Mouse (Mus musculus) c-Kit-positive CD71-positive TER-119-positive erythroid progenitor cells, embryonic 14.5 days (primary cell): ENCODE measurements around the gene Pink1.
A peak's percentile ranks its signal among the peaks of the same experiment; 100 is the strongest.

Experiments used
- DNase-seq: peaks from one replicate; pipeline ENCODE4 v3.0.0-alpha.2; 2013; ENCODE audit warnings: low spot score

The Pink1 gene

DNA sequence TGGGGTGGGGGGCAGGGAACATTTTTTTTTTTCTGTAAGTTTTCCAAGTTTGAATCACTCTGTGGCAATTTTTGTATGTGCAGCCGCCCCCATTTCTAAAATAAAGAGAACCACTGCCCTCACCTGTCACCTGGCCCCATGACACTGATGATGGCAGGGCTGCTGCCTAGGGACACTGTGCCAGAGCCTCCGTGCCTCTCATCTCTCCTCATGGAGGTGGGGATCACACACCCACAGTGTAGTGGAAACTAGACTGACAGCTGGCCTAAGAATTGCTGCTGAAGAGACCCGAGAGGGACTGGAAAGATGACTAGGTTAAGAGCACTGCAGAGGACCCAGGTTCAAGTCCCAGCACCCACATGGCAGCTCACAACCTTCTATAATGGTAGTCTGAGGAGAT lies 14.0 kb downstream of the Pink1 start:
- DNase-seq = no peak

DNA sequence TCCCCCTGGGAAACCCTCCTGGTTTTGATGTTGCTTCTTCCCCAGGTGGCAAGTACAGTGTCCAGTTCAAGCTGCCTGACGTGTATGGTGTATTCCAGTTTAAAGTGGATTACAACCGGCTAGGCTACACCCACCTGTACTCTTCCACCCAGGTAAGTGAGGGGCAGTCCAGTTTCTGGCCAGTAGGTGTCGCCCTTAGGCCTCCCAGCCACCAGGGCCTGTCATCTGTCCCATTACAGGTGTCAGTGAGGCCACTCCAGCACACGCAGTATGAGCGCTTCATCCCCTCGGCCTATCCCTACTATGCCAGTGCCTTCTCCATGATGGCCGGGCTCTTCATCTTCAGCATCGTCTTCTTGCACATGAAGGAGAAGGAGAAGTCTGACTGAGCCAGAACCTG lies 14.5 kb downstream of the Pink1 start:
- no peak for DNase-seq

DNA sequence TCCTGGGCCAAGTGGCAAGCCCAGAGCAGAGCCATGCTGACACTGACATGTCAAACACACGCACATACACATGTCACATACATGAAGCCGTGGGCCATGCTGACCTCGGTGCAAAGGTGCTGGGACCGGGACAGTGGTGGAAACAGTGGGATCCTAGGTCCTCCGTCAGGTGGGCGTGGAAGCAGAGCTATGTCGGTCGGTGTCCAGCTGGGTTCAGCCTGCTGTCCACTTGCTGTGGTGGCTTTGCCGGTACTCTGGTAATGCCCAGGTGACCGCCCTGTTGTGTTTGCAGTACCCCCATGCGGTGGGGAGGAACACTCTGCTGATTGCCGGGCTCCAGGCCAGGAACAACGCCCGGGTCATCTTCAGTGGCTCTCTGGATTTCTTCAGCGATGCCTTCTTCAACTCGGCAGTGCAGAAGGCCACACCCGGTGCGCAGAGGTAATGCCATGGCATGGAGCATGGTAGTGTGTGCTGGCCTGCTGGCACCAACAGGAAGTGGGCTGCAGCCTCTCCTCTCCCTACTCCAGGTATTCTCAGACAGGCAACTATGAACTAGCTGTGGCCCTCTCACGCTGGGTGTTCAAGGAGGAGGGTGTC lies 15.7 kb downstream of the Pink1 start:
- no peak for DNase-seq

DNA sequence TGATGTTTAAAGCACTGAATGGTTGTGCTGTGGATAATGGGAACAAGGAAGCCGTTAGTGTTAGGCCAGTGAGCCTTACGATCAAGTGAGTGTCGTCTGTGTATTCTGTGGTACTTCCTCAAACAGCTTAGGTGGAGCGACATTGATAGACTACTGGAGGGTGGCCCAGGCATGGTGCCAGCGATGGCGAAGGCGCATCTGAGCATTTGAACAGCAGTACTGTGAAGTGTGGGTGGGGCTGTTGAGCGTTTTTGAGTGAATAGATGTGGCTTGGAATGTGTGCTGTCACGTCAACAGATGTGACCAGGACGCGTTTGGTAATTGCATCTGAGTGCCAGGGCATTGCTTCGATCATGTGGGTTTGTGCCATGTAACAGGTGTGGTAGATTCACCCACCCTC lies 18.4 kb downstream of the Pink1 start:
- DNase-seq = no peak

DNA sequence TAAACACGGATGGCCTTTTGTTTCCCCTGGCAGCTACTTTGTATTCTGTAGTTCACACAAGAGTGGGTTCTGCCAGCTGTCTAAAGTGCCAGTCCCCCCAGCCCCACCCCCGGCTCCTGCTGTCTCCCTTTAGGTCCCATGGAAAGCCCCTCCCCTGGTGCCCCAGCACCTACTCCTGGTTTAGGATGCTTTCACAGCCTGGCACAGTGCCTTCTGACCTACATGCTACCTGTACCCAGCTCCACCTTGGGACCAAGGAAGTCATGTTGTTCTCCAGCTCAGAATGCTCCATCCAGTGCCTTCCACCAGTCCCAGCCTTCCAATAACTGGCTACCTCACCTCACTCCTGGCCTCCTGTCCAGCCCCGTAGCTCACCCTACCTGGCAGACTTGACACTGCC lies 19.1 kb downstream of the Pink1 start:
- DNase-seq = no peak

DNA sequence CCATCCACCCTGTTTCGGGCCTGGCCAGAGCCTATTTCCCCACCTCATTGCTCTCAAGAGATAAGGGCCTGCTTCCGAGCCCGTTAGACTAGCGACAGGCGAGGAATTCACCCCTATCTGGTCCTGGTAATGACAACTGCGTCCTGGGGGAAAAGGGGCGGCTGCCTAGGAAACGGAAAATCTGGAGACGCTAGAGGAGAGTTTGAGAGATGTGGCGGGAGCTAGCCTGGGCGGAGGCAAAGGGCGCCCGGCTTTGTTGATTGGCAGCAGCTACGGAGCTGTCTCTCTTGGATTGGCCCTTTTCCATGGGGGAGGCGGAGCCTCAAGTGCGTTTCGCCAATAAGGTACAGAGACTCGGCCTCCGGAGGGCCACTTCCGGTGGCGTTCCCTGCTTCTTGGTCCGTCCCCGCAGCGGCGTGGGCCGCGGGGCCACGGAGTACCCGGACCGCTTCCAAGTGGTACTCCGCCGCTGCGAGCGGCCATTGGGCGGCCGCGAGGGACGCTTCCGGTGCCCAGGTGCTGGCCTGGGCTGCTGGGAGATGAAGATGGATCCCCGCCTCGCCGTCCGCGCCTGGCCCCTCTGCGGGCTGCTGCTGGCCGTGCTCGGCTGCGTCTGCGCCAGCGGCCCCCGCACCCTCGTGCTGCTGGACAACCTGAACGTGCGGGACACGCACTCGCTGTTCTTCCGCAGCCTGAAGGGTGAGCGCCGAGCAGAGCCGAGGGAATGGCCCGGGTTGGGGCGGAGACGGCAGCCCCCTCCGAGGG lies 21.6 kb downstream of the Pink1 start, which contains the start of gene Ddost:
Gene Ddost (plus strand): TSS at position 391 of the 765 bp plus-strand sequence.
- DNase-seq = peak; percentile 99

DNA sequence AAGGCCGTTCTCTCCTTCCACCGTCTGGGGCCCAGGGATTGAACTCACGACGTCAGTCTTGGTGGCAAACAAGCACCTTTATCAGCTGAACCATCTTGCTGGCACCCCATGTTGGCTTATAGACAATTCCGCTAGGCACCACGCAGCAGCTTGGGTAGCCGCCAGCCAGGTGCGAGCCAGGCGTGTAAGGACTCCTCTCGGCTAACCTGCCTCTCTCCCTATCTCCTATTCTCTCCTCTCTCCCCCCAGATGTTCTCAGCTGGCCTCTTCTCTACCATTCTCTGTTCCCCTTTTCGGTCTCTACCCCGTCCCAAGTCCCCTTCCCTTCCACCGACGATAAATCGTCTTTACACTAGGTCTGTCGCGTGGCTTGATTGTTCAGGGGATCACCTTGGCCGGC lies 22.4 kb downstream of the Pink1 start:
- peak; percentile 45 for DNase-seq

DNA sequence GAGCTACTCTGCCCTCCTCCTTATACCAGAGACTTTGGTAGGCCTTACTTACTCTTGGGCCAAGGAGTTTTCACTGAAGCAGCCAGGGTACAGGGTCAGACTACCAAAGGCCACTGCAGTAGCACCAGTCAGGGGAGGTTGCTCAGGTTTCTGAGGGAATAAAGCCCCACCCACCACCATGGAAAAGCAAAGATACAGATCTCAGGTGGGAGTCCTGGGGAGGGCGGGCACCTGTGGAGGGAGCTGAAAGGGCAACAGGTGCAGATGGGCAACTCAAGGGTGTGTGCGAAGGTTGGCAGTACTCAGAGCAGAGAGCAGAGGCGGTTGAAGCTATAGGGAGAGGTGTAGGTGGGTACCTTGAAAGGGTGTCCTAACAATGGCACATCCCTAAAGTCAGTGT lies 23.1 kb downstream of the Pink1 start:
- no peak for DNase-seq

DNA sequence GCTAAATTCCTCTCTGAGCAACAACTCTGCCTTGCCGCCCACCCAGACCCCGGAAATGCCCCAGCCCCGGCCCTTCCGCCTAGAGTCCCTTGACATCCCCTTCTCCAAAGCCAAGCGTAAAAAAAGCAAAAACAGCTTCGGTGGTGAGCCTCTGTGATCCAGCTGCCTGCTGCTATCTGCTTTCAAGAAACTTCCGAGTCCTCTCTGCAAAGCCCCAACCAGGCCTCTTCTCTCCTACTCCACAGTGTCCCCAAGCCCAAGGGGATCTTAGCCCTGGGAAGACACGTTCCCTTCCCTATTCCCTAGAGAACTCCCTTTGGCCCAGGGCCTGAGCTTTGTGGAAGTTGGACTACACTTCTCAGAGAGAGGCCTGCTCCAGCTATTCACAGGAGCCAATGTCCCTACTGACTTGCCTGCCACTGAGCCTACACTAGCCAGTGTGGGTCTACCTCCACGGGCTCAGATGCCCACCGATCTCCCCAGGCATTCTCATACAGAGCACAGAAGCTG lies 24.8 kb downstream of the Pink1 start:
- no peak for DNase-seq

DNA sequence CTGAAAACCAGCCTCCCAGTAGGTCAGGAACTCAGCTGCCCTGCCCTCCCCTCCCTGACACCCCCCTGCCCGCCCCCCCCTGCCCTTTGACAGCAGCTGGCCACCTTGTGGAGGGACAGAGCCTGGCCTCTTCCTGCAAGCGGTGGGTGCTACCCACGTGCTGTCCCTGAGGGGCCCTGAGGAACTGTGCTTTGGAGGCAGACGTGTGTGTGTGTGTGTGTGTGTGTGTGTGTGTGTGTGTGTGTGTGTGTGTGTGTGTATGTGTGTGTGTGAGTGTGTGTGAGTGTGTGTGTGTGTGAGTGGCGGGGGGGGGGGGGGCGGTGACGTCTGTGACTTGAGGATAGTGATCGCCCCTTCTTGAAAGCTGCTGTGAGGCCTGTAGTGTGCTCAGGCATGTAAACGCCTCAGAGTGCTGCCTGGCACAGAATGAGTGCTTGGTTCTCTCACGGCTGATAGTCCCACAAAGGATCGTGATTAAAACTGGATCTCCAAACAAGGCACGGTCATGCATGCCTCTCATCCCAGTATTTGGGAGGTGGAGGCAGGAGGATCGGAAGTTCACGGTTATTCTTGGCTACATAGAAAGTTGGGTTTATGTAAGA lies 32.1 kb downstream of the Pink1 start:
- DNase-seq = no peak

DNA sequence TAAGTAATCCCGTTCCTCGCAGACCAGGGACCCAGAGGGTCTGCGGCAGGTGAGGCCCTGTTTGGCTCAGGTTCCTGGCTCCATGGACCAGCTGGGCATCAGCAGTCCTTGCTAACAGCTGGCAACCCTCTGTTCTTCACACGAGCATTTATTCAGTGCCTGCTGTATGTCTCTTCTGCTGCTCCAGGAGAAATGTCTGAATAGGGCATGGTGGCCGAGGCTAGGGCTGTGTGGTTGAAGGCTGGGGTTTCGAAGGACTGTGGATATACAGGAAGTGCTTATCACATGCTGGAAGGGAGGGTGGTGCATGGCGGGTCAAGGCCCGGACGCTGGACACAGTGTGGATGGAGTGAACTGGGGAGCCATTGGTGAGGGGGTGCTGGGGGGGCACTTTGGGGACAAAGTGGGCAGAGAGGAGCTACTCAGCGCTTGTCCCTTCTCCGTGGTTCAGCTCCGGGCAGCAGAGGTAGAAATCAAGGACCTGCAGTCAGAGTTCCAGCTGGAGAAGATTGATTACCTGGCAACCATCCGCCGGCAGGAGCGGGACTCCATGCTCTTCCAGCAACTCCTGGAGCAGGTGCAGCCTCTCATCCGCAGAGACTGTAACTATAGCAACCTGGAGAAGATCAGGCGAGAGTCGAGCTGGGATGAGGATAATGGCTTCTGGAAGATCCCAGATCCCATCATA lies 32.7 kb downstream of the Pink1 start:
- DNase-seq = no peak

DNA sequence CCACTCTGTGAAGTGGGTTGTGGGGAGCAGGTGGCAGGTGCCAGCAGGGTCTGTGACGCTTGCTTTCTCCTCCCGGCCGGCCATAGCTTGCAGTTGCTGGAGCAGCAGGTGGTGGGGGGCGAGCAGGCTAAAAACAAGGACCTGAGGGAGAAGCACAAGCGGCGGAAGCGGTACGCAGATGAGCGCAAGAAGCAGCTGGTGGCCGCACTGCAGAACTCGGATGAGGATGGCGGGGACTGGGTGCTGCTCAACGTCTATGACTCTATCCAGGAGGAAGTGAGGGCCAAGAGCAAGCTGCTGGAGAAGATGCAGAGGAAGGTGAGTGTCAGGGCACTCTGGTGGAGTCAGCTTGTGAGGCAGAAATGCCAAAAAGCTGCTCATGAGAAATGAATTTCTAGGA lies 34.1 kb downstream of the Pink1 start:
- no peak for DNase-seq

DNA sequence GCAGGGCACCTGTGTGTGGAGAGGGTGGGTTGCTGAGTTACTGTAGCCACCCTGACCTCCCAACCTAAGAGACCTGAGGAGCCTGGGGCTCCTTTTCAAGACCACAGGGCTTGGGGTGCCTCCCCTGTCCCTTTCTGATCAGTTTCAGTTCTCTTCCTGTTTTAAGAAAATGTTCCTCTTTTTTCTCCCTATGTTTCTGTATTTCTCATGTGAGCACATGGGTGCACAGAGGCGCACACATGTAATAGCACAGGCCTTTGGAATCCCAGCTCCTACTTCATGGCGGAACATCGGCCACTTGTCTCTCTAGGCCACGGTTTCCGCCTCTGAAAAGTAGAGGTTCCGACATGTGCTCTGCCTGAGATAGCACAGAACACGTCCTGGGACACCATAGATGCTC lies 37.4 kb downstream of the Pink1 start:
- DNase-seq = no peak

DNA sequence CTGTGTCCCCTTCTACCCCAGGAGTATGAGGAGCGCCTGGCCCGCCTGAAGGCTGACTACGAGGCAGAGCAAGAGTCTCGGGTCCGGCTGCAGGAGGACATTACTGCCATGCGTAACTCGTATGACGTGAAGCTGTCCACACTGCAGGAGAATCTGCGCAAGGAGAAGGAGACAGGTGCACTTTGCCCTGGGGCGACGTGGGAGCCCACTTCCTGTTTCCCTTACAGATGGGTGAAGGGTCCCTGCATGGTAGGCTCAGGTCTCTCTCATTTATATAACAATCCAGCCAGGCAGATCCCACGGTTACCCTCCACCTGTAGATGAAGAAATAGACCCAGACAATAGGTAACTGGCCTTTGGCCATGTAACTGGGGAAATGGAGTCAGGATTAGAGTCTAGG lies 39.7 kb downstream of the Pink1 start:
- DNase-seq = no peak

DNA sequence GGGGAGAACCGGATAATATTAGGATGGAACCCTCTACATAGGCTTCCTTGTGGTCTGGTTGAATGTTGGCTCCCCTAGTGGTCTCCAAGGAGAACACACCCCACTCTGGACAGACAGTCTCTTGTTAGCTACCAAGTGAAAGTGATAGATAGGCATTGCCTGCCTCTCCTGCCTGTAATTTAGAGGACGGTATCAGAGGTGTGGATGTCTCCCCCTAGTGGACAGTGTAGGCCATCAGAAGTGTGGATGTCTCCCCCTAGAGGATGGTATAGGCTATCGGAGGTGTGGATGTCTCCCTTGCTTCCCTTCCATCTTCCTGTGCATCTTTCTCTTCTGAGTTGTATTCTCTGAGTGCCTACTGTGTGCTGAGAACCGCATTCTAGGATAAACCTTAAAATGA lies 43.3 kb downstream of the Pink1 start:
- DNase-seq = peak; percentile 85

DNA sequence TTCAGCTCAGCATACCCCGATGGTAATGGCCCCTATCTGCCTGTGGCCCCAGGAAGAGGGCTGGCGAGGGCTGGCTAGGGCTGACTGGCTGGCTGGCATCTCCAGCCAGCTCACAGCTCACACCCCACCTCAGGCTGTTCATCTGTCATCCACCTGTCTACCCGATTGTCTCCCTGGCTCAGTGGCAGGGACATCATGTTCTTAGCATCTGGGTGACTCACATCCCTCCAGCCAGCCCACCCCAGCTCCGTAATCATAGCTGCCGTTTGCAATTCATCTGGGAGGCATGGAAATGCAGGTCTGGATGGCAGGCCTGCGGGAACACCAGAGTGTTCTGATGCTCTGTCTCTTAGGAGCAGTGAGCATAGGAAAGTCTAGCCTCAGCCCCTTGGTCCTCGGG lies 47.8 kb downstream of the Pink1 start:
- no peak for DNase-seq

DNA sequence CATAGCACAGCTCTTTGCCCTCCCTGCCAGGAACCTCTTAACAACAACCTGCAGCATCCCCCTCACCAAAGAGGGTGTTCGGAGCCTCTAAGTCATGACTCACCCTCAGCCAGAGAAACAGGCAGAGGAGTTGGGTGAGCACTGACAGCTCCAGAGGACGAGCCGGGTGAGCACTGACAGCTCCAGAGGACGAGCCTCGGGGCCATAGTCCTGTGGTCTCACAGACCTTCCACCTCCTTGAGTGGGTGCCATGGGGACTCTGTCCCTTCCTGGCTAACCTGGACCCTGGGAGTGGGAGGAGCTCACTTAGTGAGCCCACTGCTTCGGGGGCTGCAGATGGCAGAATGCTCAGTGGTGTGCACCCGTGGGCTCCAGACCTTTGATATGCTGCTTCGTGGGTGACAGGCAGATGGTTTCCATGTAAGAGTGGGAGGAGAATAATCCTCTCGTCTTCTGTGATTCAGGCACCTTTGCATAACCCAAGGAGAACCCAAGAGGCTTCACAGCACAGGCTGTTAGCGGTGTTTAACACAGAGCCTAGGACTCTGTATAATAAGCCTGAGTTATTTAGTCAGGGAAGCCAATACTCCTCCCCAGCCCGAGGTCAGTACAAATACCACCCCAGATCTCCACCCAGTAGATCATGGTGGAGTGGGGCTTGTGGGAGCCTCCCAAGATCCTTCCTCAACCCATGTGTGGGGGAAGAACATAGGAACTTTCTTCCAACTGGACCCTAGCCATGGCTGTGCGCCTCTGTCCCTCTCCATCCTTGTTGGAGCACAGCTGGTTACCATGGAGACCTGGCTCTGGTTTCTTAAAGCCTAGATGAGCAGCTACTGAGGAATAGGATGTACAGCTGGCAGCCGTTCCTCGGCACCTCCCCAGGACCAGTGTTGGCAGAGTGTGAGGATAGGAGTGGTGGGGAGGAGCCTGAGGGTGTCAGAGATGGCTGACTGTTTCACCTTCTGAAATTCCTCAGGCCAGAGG lies 53.8 kb downstream of the Pink1 start:
- no peak for DNase-seq

DNA sequence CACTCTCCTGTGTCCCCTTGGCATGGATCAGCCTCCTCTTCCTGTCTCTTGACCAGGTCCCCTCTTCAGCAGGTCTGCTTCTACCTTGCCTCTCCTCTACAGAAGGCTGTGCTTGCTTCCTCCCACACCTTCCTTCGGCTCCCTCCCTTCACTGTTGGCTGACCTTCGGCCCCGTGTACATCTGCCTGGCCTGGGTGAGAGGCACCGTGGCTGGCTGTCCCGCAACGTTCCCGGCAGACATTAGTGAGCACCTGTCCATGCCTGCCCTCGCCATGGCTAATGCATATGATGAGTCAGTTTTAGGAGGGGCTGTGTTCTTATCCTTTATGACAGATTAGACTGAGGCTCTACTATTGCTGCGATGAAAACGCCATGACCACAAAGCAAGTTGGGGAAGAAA lies 58.2 kb downstream of the Pink1 start:
- no peak for DNase-seq
